Mouse (Mus musculus) CH12.LX (cell line): ENCODE results near the gene Sh3bp2. TPM values are rescaled to one million over a fixed set of nuclear protein-coding genes. Genes with fewer than 3 reads are reported as not detected.

ENCODE experiments used
- DNase-seq: peaks from one replicate; pipeline ENCODE4 v3.0.0-alpha.2; 2013; ENCODE audit errors: extremely low read depth
- H3K27ac ChIP-seq: 2 replicates; pipeline ENCODE4 v1.5.1; 2012; ENCODE audit warnings: low read depth, mild to moderate bottlenecking, control low read depth, moderate library complexity; ENCODE audit not compliant: insufficient read depth
- H3K27me3 ChIP-seq: replicated peaks from 2 replicates; pipeline ENCODE3; 2012; ENCODE audit warnings: inconsistent platforms
- H3K36me3 ChIP-seq, 2 experiments: replicated peaks in 1 of 2; 2 replicates each; pipeline versions ENCODE3 to v1.6.1; 2012; ENCODE audit warnings: inconsistent platforms in 1 of 2, low read length in 1 of 2, mild to moderate bottlenecking in 1 of 2, mixed read lengths in 1 of 2, moderate library complexity in 1 of 2; ENCODE audit not compliant: control insufficient read depth in 1 of 2, insufficient read depth in 1 of 2
- H3K4me1 ChIP-seq, 2 experiments: 2 replicates each; pipeline ENCODE4 v1.6.1; 2012; ENCODE audit warnings: inconsistent platforms in 1 of 2, moderate library complexity in 1 of 2; ENCODE audit not compliant: insufficient read depth in 2 of 2, control insufficient read depth in 1 of 2
- H3K4me2 ChIP-seq: 2 replicates; pipeline ENCODE4 v1.6.1; 2012; ENCODE audit warnings: low read depth, mild to moderate bottlenecking, control low read depth; ENCODE audit not compliant: poor library complexity, insufficient read depth, severe bottlenecking
- H3K4me3 ChIP-seq, 3 experiments: fragments of 150-350 bp in 1 of 3; sonication (generic) in 1 of 3; replicated peaks in 1 of 3; 2 replicates each; pipeline versions ENCODE3 to v1.5.1; 2011 to 2012; ENCODE audit warnings: low read depth in 2 of 3, low read length in 2 of 3, mild to moderate bottlenecking in 2 of 3, moderate library complexity in 2 of 3, control low read depth in 1 of 3, improper control_type of control experiment in 1 of 3, inconsistent platforms in 1 of 3, mixed read lengths in 1 of 3; ENCODE audit not compliant: poor library complexity in 1 of 3
- H3K79me2 ChIP-seq: replicated peaks from 2 replicates; pipeline ENCODE4 v1.6.1; 2012; ENCODE audit warnings: mild to moderate bottlenecking, moderate library complexity; ENCODE audit not compliant: control insufficient read depth, poor library complexity, insufficient read depth, severe bottlenecking; ENCODE audit errors: extremely low read depth
- H3K9ac ChIP-seq: 2 replicates; pipeline ENCODE4 v1.6.1; 2012; ENCODE audit warnings: low read depth, mild to moderate bottlenecking, control low read depth, moderate library complexity; ENCODE audit not compliant: insufficient read depth
- H3K9me3 ChIP-seq: replicated peaks from 2 replicates; pipeline ENCODE3; 2012; ENCODE audit warnings: low read length, inconsistent platforms, mixed read lengths
- CTCF ChIP-seq, 2 experiments: IDR thresholded peaks in 1 of 2; conservative IDR thresholded peaks in 1 of 2; 2 replicates each; pipeline ENCODE4 v1.5.1; 2011 to 2012; ENCODE audit warnings: low read depth in 2 of 2, low read length in 2 of 2, improper control_type of control experiment in 1 of 2, inconsistent platforms in 1 of 2, mild to moderate bottlenecking in 1 of 2, moderate library complexity in 1 of 2
- E2F4 ChIP-seq: IDR thresholded peaks from 2 replicates; pipeline ENCODE4 v1.6.1; 2011; ENCODE audit warnings: low read depth, low read length, improper control_type of control experiment; ENCODE audit not compliant: insufficient replicate concordance
- ELF1 ChIP-seq: IDR thresholded peaks from 2 replicates; pipeline ENCODE4 v1.6.1; 2014; ENCODE audit warnings: low read depth, mild to moderate bottlenecking, inconsistent platforms, low read length, improper control_type of control experiment
- EP300 ChIP-seq: IDR thresholded peaks from 2 replicates; pipeline ENCODE4 v1.6.1; 2011; ENCODE audit warnings: low read length, improper control_type of control experiment
- HCFC1 ChIP-seq: IDR thresholded peaks from 2 replicates; pipeline ENCODE4 v1.6.1; 2012; ENCODE audit warnings: low read depth, mild to moderate bottlenecking, inconsistent platforms, low read length, improper control_type of control experiment
- IRF4 ChIP-seq: IDR thresholded peaks from 2 replicates; pipeline ENCODE4 v1.6.1; 2014; ENCODE audit warnings: low read depth, mild to moderate bottlenecking, inconsistent platforms, low read length, improper control_type of control experiment
- JUN ChIP-seq: IDR thresholded peaks from 2 replicates; pipeline ENCODE4 v1.6.1; 2011; ENCODE audit warnings: low read depth, mild to moderate bottlenecking, low read length, improper control_type of control experiment, moderate library complexity; ENCODE audit not compliant: insufficient read depth
- JUND ChIP-seq: conservative IDR thresholded peaks from 2 replicates; pipeline ENCODE4 v1.6.1; 2011; ENCODE audit warnings: low read depth, low read length, improper control_type of control experiment
- KAT2A ChIP-seq: IDR thresholded peaks from 2 replicates; pipeline ENCODE4 v1.6.1; 2012; ENCODE audit warnings: low read length, improper control_type of control experiment, inconsistent platforms; ENCODE audit not compliant: insufficient replicate concordance
- MAX ChIP-seq: IDR thresholded peaks from 2 replicates; pipeline ENCODE4 v1.6.1; 2011; ENCODE audit warnings: low read length, improper control_type of control experiment
- MAZ ChIP-seq: IDR thresholded peaks from 2 replicates; pipeline ENCODE4 v1.6.1; 2012; ENCODE audit warnings: low read depth, mild to moderate bottlenecking, inconsistent platforms, low read length, improper control_type of control experiment, moderate library complexity
- MEF2A ChIP-seq: IDR thresholded peaks from 2 replicates; pipeline ENCODE4 v1.6.1; 2014; ENCODE audit warnings: low read depth, mild to moderate bottlenecking, inconsistent platforms, low read length, improper control_type of control experiment, borderline replicate concordance
- MYC ChIP-seq: IDR thresholded peaks from 2 replicates; pipeline ENCODE4 v1.6.1; 2011; ENCODE audit warnings: low read depth, mild to moderate bottlenecking, improper control_type of control experiment, low read length
- NRF1 ChIP-seq: IDR thresholded peaks from 2 replicates; pipeline ENCODE4 v1.6.1; 2014; ENCODE audit warnings: low read depth, mild to moderate bottlenecking, inconsistent platforms, low read length, improper control_type of control experiment, moderate library complexity
- PAX5 ChIP-seq: IDR thresholded peaks from 2 replicates; pipeline ENCODE4 v1.6.1; 2012; ENCODE audit warnings: low read length, inconsistent platforms, mixed read lengths
- POLR2A ChIP-seq: IDR thresholded peaks from 2 replicates; pipeline ENCODE4 v1.6.1; 2011; ENCODE audit warnings: low read depth, mild to moderate bottlenecking, improper control_type of control experiment, low read length
- POLR2AphosphoS2 ChIP-seq: IDR thresholded peaks from 2 replicates; pipeline ENCODE4 v1.6.1; 2011; ENCODE audit warnings: low read depth, low read length, improper control_type of control experiment
- RCOR1 ChIP-seq: conservative IDR thresholded peaks from 2 replicates; pipeline ENCODE4 v1.6.1; 2012; ENCODE audit warnings: low read depth, mild to moderate bottlenecking, inconsistent platforms, low read length, improper control_type of control experiment
- SIN3A ChIP-seq: IDR thresholded peaks from 2 replicates; pipeline ENCODE4 v1.6.1; 2012; ENCODE audit warnings: low read length, improper control_type of control experiment, inconsistent platforms
- SMC3 ChIP-seq: IDR thresholded peaks from 2 replicates; pipeline ENCODE4 v1.6.1; 2011; ENCODE audit warnings: low read depth, low read length, improper control_type of control experiment
- TBP ChIP-seq: conservative IDR thresholded peaks from 2 replicates; pipeline ENCODE4 v1.6.1; 2011; ENCODE audit warnings: low read depth, low read length, improper control_type of control experiment
- TCF12 ChIP-seq: IDR thresholded peaks from 2 replicates; pipeline ENCODE4 v1.6.1; 2014; ENCODE audit warnings: low read depth, mild to moderate bottlenecking, inconsistent platforms, low read length, improper control_type of control experiment
- UBTF ChIP-seq: IDR thresholded peaks from 2 replicates; pipeline ENCODE4 v1.6.1; 2012; ENCODE audit warnings: low read depth, mild to moderate bottlenecking, inconsistent platforms, low read length, improper control_type of control experiment, moderate library complexity
- USF1 ChIP-seq: IDR thresholded peaks from 2 replicates; pipeline ENCODE4 v1.6.1; 2014; ENCODE audit warnings: low read depth, mild to moderate bottlenecking, inconsistent platforms, low read length, improper control_type of control experiment
- ZC3H11A ChIP-seq: IDR thresholded peaks from 2 replicates; pipeline ENCODE4 v1.6.1; 2012; ENCODE audit warnings: low read depth, mild to moderate bottlenecking, inconsistent platforms, low read length, improper control_type of control experiment
- ZKSCAN1 ChIP-seq: IDR thresholded peaks from 2 replicates; pipeline ENCODE4 v1.6.1; 2012; ENCODE audit warnings: low read depth, inconsistent platforms, low read length, improper control_type of control experiment, borderline replicate concordance
- ZMIZ1 ChIP-seq: IDR thresholded peaks from 2 replicates; pipeline ENCODE4 v1.6.1; 2012; ENCODE audit warnings: low read depth, mild to moderate bottlenecking, inconsistent platforms, low read length, improper control_type of control experiment
- ZNF384 ChIP-seq: IDR thresholded peaks from 2 replicates; pipeline ENCODE4 v1.6.1; 2012; ENCODE audit warnings: low read depth, low read length, improper control_type of control experiment, inconsistent platforms
- dilution Hi-C: fragments of 300-500 bp; cut with MboI; formaldehyde crosslinking; loops from 2 replicates; pipeline ENCODE4 v1.14.3; 2020; ENCODE audit warnings: low sequenced_read_pairs; ENCODE audit not compliant: extremely low pct_unique_long_range_greater_than_20kb, extremely low pct_ligation_motif_present
- in situ Hi-C: fragments of 300-500 bp; cut with MboI; formaldehyde crosslinking; loops from 3 replicates; pipeline ENCODE4 v1.14.3; 2019; ENCODE audit warnings: low sequenced_read_pairs, low pct_ligation_motif_present, low pct_unique_long_range_greater_than_20kb, mixed read lengths
- polyA plus RNA-seq: library from polyadenylated mRNA; unstranded; fragments of >175 nt; gene quantifications from 2 replicates; pipeline ENCODE4 v1.2.1, GENCODE M21; 2012; ENCODE audit warnings: low read depth; ENCODE audit not compliant: insufficient read length
- total RNA-seq, 2 experiments: library from RNA; depleted of rRNA; stranded (reverse); fragments of 300-350 nt in 1 of 2; fragments of >200 nt in 1 of 2; gene quantifications; 2 replicates each; pipeline ENCODE4 v1.2.3; 2012 to 2014

Sh3bp2 gene
- total and polyA plus RNA-seq, 3 experiments = 5.8 to 10.5 (median 7.3) TPM

DNA sequence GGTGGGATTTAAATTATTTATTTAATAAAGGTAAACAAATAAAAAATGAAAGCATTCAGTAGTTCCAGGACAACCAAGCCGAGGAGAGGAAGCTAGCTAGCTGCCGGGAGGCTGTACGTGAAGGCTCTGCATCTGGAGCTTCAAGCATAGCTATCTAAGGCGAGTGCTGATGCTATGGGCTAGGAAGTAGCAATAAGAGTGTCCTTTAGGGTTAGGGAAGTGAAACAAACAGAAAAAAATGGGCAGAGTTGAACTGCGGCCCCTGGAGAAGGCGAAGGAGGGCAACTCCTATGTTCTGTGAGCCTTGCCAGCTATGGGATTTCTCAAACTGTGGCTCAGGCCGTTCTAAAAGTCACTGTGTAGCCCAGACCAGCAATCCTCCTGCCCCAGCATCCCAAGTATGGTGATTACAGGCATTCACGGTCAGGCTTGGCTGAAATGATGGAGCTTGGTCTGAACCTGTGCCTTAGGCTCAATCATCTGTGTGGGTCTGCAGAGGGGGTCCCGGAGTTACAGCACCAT lies 6.2 kb upstream of the Sh3bp2 start:
- Histone ChIP-seq H3K27ac (peak overlapping the region; percentile 68), H3K27me3 (no peaks in the 10 kb centered on the region), H3K4me2 (peak overlapping the region; percentile 22), H3K9ac (no peak overlapping the region), H3K36me3 (no peaks in the 10 kb centered on the region), H3K79me2 (no peaks in the 10 kb centered on the region), H3K9me3 (no peaks in the 10 kb centered on the region), H3K4me3 (no peak overlapping the region), H3K4me1 (peaks cover 32 to 58% of the 10 kb centered on the region in 2 experiments)
- peak; percentile 54 for DNase-seq
- dilution Hi-C loops (no loop called here), in situ Hi-C loops (no loop called here)
- TF ChIP-seq POLR2A (peak; percentile 32; the same call in 1 of the 2 replicates), SIN3A (no peak), MYC (0 out of 2 replicates have a peak, but pooled peaks have one; percentile 15), UBTF (peak; percentile 36; the same call in 1 of the 2 replicates), IRF4 (peak; percentile 81), EP300 (peak; percentile 54; the same call in 1 of the 2 replicates), ZC3H11A (no peak), ZNF384 (peak; percentile 81), TBP (0 out of 2 replicates have a peak, but pooled peaks have one; percentile 14), MAZ (no peak), NRF1 (no peak), MEF2A (peak; percentile 15; the same call in 1 of the 2 replicates), RCOR1 (0 out of 2 replicates have a peak, but pooled peaks have one; percentile 24), TCF12 (0 out of 2 replicates have a peak, but pooled peaks have one; percentile 23), ZKSCAN1 (no peak)
- TF ChIP-seq, all 38 proteins: peak for 10

DNA sequence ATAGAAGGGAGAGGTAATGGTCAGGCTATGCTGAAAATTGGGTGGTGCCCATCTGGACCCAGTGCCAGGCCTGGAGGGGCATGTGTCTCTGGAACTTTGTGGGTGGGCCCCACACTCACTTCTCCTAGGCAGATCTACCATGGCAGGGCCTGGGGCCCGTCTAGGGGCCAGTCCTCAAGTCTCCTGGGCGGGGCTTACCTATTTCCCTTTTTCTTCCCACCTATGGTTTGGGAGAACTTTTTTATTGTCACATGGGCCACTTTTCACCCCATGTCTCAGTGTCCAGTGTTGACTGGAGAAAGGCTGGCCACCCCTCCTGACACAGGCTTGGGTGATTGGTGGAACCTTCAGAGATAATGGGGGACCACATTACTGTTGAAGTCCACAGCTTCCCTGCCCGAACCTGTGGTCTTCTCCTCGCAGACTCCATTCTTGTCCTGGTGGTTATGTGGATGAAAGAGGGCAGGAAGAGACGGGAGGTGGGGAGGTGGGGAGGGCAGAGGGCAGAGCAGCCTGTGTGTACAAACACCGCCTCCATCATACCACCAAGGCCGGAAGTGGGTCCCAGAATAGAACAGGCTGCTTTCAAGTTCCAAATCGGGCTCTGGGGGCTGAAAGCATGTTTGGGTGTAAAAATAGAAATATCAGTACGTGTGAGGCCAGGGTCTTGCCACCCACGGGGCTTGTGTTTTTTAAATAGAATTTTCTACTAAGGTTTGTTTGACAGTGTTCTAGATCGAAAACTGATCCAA lies 5.0 kb upstream of the Sh3bp2 start:
- H3K9me3 ChIP-seq = no peaks in the 10 kb centered on the region
- no peaks in the 10 kb centered on the region for H3K79me2 ChIP-seq
- in situ Hi-C loops = no loop called here
- dilution Hi-C loops = no loop called here
- peaks cover 32 to 54% of the 10 kb centered on the region in 2 experiments for H3K4me1 ChIP-seq
- no peaks in the 10 kb centered on the region for H3K36me3 ChIP-seq
- DNase-seq = peak; percentile 80
- peak overlapping the region; percentile 35; the same call in 1 of the 2 replicates for H3K4me2 ChIP-seq
- no peak overlapping the region for H3K9ac ChIP-seq
- H3K27ac ChIP-seq = peak overlapping the region; percentile 68
- H3K27me3 ChIP-seq = no peaks in the 10 kb centered on the region
- no peak overlapping the region for H3K4me3 ChIP-seq
- TF ChIP-seq TBP (0 out of 2 replicates have a peak, but pooled peaks have one; percentile 31), CTCF (conservative IDR thresholded peaks at IDR 0.05 in 1 of 2, IDR thresholded peaks at IDR 0.05 in 1 of 2; ENCODE audit: low read depth in 2 of 2, low read length in 2 of 2) (no peak), POLR2A (no peak; the same call in 1 of the 2 replicates), ZNF384 (no peak), NRF1 (0 out of 2 replicates have a peak, but pooled peaks have one; percentile 6), JUN (no peak), UBTF (no peak), MAX (0 out of 2 replicates have a peak, but pooled peaks have one; percentile 19), POLR2AphosphoS2 (no peak), ZC3H11A (no peak), USF1 (no peak), SMC3 (no peak), E2F4 (no peak), PAX5 (no peak), ZKSCAN1 (no peak), EP300 (peak; percentile 68; the same call in 1 of the 2 replicates), ELF1 (peak; percentile 67), ZMIZ1 (no peak), MYC (peak; percentile 46; the same call in 1 of the 2 replicates), KAT2A (no peak), JUND (no peak), HCFC1 (no peak), MAZ (peak; percentile 89)
